Mouse (Mus musculus): ENCODE results near the gene Gm21969. TPM values are rescaled to one million over a fixed set of nuclear protein-coding genes. Genes with fewer than 3 reads are reported as not detected.
A peak's percentile ranks its signal among the peaks of the same experiment; 100 is the strongest.

Gene Gm21969
- polyA plus RNA-seq, 1 experiment = not detected

DNA sequence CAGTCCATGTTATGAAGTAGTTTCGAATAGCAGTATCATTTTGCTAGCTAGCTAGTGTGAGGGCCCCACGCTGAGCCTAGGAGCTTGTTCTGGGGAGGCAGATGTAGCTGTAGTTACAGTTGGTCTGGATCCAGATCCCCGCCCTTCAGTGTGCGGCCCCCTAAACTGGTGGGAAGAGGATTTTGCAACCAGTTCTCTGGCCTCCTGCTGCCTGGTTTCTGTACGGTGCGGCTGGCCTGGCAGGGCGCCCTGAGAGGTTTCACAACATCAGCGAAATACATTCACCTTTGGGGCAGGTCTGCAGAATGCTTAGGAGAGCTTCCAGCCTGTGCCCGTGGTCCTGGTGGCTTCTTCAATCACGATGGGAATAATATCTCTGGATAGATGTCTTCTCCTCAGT lies 21.7 kb downstream of the Gm21969 start:
- TF ChIP-seq POLR2A (IDR thresholded peaks at IDR 0.05; ENCODE audit: low read depth, low read length) (no peak), CTCF (IDR thresholded peaks at IDR 0.05; ENCODE audit: extremely low read depth, insufficient read length, insufficient replicate concordance, low read depth, low read length) (no peak)
- Histone ChIP-seq H3K27ac (ENCODE audit: insufficient read depth, low read depth, low read length) (peak overlapping the region; percentile 9; the same call in 1 of the 2 replicates), H3K36me3 (ENCODE audit: control insufficient read depth, insufficient read depth, low read length) (peaks cover 5% of the 10 kb centered on the region; the same call in 1 of the 2 replicates), H3K4me3 (ENCODE audit: low read depth, low read length) (peak overlapping the region; percentile 94), H3K4me1 (ENCODE audit: control insufficient read depth, insufficient read depth, insufficient read length, low read length) (peaks cover 12% of the 10 kb centered on the region), H3K27me3 (ENCODE audit: control insufficient read depth, insufficient read depth, low read length) (peaks cover 16% of the 10 kb centered on the region)
- WGBS = 18% methylated on average over 10 of the region's 10 CpGs

DNA sequence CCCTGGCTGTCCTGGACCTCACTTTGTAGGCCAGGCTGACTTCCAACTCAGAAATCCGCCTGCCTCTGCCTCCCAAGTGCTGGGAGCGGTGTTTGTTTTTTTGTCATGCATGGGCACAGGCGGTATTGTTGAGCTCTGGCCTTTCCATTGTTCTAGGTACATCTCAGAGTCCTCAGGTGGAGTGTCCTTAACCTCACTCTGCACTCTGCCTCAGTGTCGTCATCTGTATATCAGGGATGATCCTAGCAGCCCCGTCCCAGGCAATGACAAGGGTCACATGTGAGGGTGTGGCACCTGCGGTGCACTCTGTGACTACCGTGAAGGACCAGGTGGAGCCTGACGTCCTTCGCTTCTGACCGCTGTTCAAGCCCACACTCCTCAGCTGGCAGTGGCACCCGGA lies 24.4 kb downstream of the Gm21969 start:
- peak overlapping the region; percentile 87 for H3K27ac ChIP-seq (ENCODE audit: insufficient read depth, low read depth, low read length)
- 51% methylated on average over 11 of the region's 11 CpGs for WGBS
- H3K27me3 ChIP-seq (ENCODE audit: control insufficient read depth, insufficient read depth, low read length) = peaks cover 22% of the 10 kb centered on the region
- H3K36me3 ChIP-seq (ENCODE audit: control insufficient read depth, insufficient read depth, low read length) = peaks cover 5% of the 10 kb centered on the region; the same call in 1 of the 2 replicates
- no peak for TF ChIP-seq CTCF (IDR thresholded peaks at IDR 0.05; ENCODE audit: extremely low read depth, insufficient read length, insufficient replicate concordance, low read depth, low read length)
- no peak for TF ChIP-seq POLR2A (IDR thresholded peaks at IDR 0.05; ENCODE audit: low read depth, low read length)
- peaks cover 18% of the 10 kb centered on the region for H3K4me1 ChIP-seq (ENCODE audit: control insufficient read depth, insufficient read depth, insufficient read length, low read length)
- H3K4me3 ChIP-seq (ENCODE audit: low read depth, low read length) = peak overlapping the region; percentile 32; the same call in 1 of the 2 replicates

DNA sequence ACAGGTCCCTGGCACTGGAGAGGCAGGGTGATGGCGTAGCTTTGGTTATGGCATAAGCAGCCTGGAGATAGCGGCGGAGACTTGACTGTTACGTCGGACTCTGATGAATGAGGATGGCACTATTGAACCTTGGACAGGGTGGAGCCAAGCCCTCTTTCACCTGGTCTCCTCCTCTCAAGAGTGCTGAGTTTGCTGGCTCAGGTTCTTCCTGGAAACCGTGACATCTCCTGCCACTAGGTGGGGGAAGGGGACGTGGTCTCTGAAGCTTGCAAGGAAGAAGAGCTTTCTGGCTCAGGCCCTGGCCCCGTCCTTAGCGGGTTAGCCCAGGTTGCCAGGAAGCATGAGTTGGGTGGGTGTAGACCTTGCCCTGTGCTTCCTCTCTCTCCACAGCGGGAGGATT lies 27.2 kb downstream of the Gm21969 start:
- TF ChIP-seq CTCF (IDR thresholded peaks at IDR 0.05; ENCODE audit: extremely low read depth, insufficient read length, insufficient replicate concordance, low read depth, low read length) = peak; percentile 50; the same call in 1 of the 2 replicates
- TF ChIP-seq POLR2A (IDR thresholded peaks at IDR 0.05; ENCODE audit: low read depth, low read length) = peak; percentile 40; the same call in 1 of the 2 replicates
- 32% methylated on average over 10 of the region's 10 CpGs for WGBS
- peaks cover 7% of the 10 kb centered on the region for H3K36me3 ChIP-seq (ENCODE audit: control insufficient read depth, insufficient read depth, low read length)
- H3K4me1 ChIP-seq (ENCODE audit: control insufficient read depth, insufficient read depth, insufficient read length, low read length) = peaks cover 16% of the 10 kb centered on the region
- H3K27ac ChIP-seq (ENCODE audit: insufficient read depth, low read depth, low read length) = peak overlapping the region; percentile 83
- peaks cover 15% of the 10 kb centered on the region; the same call in 1 of the 2 replicates for H3K27me3 ChIP-seq (ENCODE audit: control insufficient read depth, insufficient read depth, low read length)
- peak overlapping the region; percentile 60 for H3K4me3 ChIP-seq (ENCODE audit: low read depth, low read length)

DNA sequence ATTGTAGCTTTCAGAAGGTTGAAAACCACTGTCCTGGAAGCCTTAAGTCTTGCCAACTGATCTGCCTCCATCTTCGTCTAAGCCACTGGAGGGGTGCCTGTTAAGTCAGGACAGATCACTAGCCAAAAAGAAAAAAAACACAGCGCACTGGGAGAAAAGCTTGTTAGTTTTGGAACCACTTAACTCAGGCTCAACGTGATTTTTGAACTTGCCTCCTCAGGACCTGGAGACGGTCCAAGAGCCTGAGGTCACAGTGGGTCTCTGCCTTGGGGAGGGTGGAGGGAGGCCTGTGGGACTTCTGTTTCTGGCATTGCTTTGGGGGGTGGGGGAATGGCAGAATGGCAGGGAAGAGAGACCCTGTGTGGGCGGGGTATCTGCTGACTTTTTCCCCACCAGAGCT lies 28.2 kb downstream of the Gm21969 start:
- peak overlapping the region; percentile 4; the same call in 1 of the 2 replicates for H3K4me3 ChIP-seq (ENCODE audit: low read depth, low read length)
- no peak overlapping the region for H3K27ac ChIP-seq (ENCODE audit: insufficient read depth, low read depth, low read length)
- 39% methylated on average over 5 of the region's 5 CpGs for WGBS
- peaks cover 18% of the 10 kb centered on the region for H3K27me3 ChIP-seq (ENCODE audit: control insufficient read depth, insufficient read depth, low read length)
- H3K4me1 ChIP-seq (ENCODE audit: control insufficient read depth, insufficient read depth, insufficient read length, low read length) = peaks cover 16% of the 10 kb centered on the region
- peaks cover 10% of the 10 kb centered on the region for H3K36me3 ChIP-seq (ENCODE audit: control insufficient read depth, insufficient read depth, low read length)
- TF ChIP-seq POLR2A (IDR thresholded peaks at IDR 0.05; ENCODE audit: low read depth, low read length) (no peak), CTCF (IDR thresholded peaks at IDR 0.05; ENCODE audit: extremely low read depth, insufficient read length, insufficient replicate concordance, low read depth, low read length) (no peak)

DNA sequence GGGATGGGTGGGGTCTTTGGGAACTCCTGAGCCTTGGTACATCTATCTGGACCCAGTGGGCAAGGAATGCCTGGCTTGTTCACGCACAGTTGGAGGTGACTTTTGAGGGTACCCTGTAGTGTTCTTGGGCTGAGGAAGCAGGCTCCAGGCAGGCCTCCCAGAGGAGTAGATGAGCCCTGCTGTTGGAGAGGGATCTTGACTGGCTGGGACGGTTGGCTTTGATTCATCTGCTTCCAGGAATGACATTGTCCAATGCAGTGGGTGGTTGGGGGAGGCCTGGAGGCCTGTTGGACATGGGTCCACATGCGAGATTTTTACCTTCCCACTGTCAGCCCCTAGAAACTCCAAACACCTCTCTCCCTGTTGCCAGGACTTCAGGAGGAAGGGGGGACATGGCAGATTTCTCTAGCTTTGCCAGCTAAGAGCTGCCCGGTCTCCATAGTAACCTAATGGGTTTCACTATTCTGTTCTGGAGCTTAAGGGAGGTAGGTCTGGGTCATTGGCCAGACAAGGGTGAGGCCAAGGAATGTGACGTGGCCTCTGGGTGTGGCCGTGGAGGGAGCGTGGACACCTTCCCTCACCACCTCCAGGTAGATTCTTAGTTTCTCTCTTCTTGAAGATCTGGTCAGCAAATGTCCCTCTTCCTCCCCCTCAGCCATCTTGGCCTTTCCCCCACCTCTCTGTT lies 28.7 kb downstream of the Gm21969 start:
- TF ChIP-seq CTCF (IDR thresholded peaks at IDR 0.05; ENCODE audit: extremely low read depth, insufficient read length, insufficient replicate concordance, low read depth, low read length) (no peak), POLR2A (IDR thresholded peaks at IDR 0.05; ENCODE audit: low read depth, low read length) (no peak)
- WGBS = 59% methylated on average over 7 of the region's 7 CpGs

DNA sequence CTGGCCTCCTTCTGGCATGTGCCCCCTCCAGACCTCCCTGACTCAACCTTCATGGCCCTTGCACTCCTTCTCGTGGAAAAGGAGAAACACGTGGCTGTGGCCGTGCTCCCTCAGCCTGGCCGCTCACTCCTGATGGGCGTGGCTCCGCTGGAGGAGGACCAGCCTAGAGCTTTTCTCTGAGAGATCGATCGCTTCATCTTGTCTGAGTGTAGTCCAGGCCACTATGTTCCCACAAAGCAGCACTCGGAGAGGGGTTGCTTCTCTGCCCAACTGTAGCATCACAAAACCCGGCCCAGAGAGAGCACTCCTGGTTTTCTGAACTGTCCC lies 29.2 kb downstream of the Gm21969 start:
- Histone ChIP-seq H3K4me3 (ENCODE audit: low read depth, low read length) (0 out of 2 replicates have a peak overlapping the region, but pooled peaks have one; percentile 22), H3K36me3 (ENCODE audit: control insufficient read depth, insufficient read depth, low read length) (peaks cover 14% of the 10 kb centered on the region), H3K27ac (ENCODE audit: insufficient read depth, low read depth, low read length) (no peak overlapping the region), H3K4me1 (ENCODE audit: control insufficient read depth, insufficient read depth, insufficient read length, low read length) (peaks cover 16% of the 10 kb centered on the region), H3K27me3 (ENCODE audit: control insufficient read depth, insufficient read depth, low read length) (peaks cover 22% of the 10 kb centered on the region)
- WGBS = 50% methylated on average over 10 of the region's 10 CpGs
- TF ChIP-seq POLR2A (IDR thresholded peaks at IDR 0.05; ENCODE audit: low read depth, low read length) (no peak), CTCF (IDR thresholded peaks at IDR 0.05; ENCODE audit: extremely low read depth, insufficient read length, insufficient replicate concordance, low read depth, low read length) (no peak)

More for the DNA sequence above, 28.7 kb downstream of the Gm21969 start:
- H3K4me3 ChIP-seq (ENCODE audit: low read depth, low read length) = peak overlapping the region; percentile 22; the same call in 1 of the 2 replicates
- H3K36me3 ChIP-seq (ENCODE audit: control insufficient read depth, insufficient read depth, low read length) = peaks cover 10% of the 10 kb centered on the region
- H3K27ac ChIP-seq (ENCODE audit: insufficient read depth, low read depth, low read length) = no peak overlapping the region
- H3K4me1 ChIP-seq (ENCODE audit: control insufficient read depth, insufficient read depth, insufficient read length, low read length) = peaks cover 16% of the 10 kb centered on the region
- H3K27me3 ChIP-seq (ENCODE audit: control insufficient read depth, insufficient read depth, low read length) = peaks cover 19% of the 10 kb centered on the region

DNA sequence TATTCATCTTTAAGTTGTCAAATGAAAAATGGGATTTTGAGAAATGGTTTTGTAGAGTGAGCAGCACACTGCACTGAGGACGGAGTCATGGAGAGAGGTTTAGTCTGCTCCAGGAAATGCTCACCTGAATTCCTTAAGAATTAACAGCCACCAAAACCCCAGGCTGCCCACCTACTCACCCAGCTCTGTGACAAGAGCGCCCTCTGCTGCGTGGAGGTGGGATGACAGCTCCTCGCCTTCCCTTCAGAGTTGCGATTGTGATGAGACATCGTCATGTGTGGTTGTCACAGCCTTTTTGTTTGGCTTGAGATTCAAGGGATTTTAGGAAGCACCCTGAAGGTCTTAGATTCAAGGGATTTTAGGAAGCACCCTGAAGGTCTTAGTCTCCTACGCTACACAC lies 33.4 kb downstream of the Gm21969 start:
- Histone ChIP-seq H3K4me3 (ENCODE audit: low read depth, low read length) (no peak overlapping the region), H3K36me3 (ENCODE audit: control insufficient read depth, insufficient read depth, low read length) (peaks cover 30% of the 10 kb centered on the region), H3K27me3 (ENCODE audit: control insufficient read depth, insufficient read depth, low read length) (peaks cover 32% of the 10 kb centered on the region), H3K4me1 (ENCODE audit: control insufficient read depth, insufficient read depth, insufficient read length, low read length) (peaks cover 21% of the 10 kb centered on the region), H3K27ac (ENCODE audit: insufficient read depth, low read depth, low read length) (no peak overlapping the region)
- TF ChIP-seq POLR2A (IDR thresholded peaks at IDR 0.05; ENCODE audit: low read depth, low read length) (no peak), CTCF (IDR thresholded peaks at IDR 0.05; ENCODE audit: extremely low read depth, insufficient read length, insufficient replicate concordance, low read depth, low read length) (peak; percentile 99)
- WGBS = 21% methylated on average over 7 of the region's 7 CpGs

All from small intestine, adult 2 months (tissue).